Mouse (Mus musculus): ENCODE measurements around the gene Pla2g3.

Gene Pla2g3

DNA sequence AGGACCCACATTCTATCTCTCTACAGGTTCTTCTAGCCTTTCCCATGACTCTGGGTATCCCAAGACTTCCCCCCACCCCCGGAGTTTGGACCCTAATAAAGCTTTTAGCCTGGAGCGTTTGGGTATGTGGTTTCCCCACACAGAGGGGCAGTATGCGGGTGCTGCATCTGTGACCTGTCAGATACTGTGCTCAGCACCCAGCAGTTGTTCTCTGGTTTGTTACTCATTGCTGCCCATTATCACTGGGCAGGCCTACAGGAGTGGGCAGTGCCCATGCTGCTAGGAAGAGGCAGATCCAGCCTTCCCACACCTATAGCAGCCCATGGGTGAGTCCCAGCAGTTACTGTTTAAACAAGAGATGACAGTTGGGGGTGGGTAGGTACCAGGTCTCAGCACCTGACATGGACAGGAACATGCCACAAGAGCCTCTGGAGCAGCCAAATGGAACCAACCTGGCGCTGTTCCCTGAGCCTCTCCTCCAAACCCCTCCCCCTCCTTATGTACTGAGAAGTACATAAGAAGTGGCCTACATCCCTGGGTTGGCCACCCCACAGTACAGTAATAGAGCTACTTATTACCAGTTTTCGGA, 48.8 kb downstream of the Pla2g3 start:
- DNase-seq (ENCODE audit: low read depth, low spot score) = no peak

DNA sequence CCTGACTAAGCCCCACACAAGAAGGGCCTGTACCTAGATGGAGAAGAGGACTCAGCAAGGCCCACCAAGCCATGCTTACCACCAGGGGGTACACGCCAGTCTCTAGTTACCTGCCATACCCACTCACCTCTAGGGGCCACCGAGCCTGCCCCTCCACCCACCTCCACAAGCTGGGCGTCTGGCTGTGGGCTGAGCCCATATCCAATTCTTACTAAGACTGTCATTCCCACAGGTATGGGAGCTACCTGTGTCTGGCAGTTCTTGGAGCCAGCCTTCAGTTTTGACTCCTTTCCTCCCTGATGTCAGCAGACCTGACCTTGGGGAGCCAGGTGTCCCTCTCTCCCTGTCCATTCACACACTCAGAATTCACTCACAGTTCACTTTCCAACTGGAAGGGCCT, 49.6 kb downstream of the Pla2g3 start:
- DNase-seq (ENCODE audit: low read depth, low spot score) = no peak

DNA sequence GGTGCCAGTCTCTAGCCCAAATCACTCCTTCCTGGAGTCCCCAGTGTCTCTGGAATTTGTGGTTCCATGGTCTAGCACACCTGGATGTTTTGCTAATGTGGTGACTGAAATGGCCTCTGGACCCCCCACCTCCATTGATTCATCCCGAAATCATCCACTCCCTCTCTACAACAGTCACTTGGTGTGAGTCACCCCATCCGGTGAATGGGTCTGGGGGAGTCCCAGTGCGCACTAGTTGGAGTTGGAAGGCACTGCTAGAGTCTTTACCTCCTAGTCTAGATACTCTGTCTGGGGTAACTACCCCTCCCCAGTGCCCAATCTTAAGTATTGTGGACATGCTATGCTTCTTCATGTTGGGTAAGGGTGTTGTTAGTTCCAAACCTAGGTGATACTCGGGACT, 50.3 kb downstream of the Pla2g3 start:
- DNase-seq (ENCODE audit: low read depth, low spot score) = no peak

DNA sequence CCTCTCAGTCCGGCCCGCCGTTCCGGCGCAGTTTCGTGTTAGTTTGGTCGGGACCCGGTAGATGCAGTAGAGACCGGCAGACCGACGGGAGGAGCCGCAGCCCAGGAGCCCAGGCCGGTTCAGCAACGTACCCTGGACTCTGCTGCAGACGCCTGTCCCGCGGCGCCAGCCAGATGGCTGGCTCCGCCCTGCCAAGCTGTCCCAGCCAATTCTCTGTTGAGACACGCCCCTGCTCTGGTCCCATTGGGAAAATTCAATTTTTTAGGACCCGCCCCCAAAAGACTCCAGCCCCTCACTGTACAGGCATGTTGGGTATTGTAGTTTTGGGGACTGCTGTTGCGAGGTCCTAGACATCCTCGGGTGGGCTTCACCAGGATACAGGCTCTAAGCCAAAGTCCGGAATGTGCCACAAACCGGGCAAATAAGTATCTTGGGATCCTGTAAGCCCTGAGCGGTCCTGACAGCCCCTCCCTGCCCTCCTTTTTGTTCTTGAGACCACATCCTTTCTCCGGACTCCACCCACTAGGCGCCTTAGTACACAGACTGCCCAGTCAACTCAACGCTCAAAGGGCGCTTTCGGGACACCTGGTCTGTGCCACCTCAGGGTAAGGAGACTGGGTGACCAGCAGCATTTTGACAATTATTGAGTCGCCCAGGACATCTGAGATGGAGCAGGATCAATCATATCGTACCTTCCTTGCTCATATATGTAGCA, 51.2 kb downstream of the Pla2g3 start:
- DNase-seq (ENCODE audit: low read depth, low spot score) = peak; percentile 93

DNA sequence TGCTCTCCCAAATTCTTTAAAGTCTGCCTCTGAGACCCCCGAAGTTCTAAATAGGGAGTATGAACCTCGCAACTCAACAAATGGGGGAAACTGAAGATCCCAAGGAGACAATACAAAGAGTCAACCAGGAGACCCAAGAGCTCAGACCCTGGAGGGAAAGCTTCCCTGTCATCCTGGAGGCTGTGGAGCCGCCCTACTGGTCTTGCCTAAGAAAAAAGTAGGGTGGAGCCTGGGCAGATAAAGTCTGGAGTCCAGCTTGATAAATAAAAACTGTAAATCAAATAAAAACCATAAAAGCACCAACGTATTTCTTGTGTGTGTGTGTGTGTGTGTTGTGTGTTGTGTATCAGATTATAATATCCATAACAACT, 51.7 kb downstream of the Pla2g3 start:
- DNase-seq (ENCODE audit: low read depth, low spot score) = no peak

DNA sequence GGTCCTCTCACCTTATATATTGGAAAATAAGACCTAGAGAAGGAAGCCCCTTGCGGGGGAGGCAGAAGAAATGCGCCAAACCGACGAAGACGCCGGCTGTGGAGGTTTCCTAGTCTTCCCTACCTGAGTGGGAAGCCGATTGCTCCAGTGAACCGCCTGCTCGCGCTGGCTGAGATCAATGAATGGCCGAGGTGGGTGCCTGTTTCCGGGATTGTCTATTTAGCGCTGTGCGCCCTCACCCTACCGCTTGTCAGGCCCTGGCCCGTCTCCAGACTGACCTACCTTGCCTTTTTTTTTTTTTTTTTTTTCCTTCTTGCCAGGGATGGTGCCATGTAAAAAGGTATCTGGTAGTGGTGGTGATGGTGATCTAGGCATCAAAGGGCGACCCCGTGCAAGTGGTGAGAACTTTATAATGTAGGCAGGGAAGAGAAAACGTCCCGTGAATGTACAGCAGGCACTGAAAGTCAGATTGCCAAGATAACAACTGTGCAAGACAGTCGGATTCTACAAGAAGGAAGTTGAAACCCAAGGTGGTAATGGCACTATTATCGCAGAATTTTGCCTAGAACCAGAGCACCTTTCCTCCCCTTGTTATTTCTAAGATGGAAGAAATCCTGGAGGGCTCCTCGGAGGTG, 52.5 kb downstream of the Pla2g3 start, which contains the start of gene Smtn:
Gene Smtn, minus strand, starts transcription at position 162 of the 635 bp plus-strand sequence.
- no peak for DNase-seq (ENCODE audit: low read depth, low spot score)

DNA sequence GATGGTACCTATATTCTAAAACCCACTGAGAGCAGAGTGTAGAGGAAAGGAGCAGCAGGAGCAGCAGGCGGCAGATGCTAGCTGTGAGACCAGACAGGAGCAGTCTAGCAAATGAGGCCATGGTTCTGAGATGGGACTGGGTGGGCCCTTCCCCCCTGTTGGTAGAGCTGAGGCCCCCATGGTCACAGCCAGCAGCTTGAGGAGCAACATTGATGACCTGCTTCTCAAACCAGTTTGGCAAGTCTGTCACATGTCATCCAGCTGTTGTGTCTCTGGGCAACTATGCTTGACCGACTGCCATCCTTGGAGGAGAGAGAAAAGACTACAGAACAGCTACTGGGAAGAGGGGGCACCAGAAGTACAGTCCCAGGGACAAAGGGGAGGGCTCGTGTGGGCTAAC, 53.8 kb downstream of the Pla2g3 start:
- DNase-seq (ENCODE audit: low read depth, low spot score) = no peak

DNA sequence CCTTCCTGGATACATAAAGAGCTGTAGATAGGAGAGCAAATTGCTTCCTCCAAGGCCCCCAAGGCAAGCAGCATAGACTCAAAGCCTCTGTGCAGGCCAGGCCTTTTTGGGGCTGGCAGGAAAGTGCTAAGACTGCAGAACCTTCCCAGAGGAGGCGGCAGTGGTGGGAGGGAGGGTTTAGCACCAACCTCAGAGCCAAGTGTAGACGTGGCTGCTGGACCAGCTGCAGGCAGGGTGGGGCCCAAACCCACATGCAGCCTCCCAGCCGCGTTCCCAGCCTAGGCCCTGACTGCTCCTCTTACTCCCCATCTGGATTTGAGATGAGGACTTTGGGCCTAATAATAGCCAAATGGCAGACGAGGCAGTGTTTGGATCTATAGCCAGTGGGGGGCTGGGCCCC, 54.9 kb downstream of the Pla2g3 start:
- no peak for DNase-seq (ENCODE audit: low read depth, low spot score)

DNA sequence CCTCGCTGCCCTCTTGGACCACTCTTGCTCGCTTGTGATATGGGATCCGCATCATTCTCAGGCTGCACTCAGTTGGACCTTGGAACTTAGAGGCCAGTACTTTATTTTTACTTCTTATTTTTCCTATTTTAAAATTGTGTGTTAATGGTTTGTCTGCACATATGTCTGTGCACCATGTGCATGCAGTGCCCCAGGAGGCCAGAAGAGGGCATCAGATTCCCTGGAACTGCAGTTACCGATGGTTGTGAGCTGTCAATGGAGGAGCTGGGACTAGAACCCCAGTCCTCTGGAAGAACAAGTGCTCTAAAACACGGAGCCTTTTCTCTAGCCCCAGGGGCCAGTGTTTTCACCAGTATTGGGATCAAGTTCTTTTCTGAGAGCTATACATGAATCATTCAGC, 56.3 kb downstream of the Pla2g3 start:
- no peak for DNase-seq (ENCODE audit: low read depth, low spot score)

DNA sequence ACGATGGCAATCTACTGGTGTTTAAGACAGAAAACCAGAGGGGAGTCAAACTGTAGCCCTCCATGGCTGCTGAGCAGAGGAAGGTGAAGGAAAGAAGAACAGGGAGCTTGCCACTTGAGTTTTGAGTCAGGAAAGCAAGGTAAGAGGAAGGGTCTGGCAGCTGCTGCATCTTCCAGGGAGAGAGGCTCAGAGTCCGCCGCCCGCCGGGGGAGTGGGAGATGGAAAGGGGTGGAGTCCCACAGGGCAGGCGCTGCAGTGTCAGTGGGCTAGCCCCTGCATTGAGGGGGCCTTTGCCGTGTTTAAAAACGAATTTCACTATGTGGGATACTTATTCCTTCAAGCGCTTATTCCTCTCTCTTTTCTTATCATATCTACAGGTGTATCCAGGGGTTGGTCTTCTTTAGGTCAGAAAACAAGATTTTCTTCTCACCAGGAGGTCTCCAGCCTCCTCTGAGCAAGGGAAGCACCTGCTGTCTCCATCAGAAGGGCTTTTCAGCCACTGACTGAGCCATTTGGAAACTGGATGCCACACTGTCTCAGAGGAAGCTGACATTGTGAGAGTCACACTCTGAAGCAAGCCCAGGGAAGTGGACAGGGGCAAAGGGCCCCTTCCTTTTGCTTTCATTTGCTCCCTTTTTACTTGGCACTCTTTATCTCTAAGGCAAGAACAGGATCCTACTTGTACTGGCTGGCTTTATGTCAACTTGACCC, 57.6 kb downstream of the Pla2g3 start:
- DNase-seq (ENCODE audit: low read depth, low spot score) = no peak

DNA sequence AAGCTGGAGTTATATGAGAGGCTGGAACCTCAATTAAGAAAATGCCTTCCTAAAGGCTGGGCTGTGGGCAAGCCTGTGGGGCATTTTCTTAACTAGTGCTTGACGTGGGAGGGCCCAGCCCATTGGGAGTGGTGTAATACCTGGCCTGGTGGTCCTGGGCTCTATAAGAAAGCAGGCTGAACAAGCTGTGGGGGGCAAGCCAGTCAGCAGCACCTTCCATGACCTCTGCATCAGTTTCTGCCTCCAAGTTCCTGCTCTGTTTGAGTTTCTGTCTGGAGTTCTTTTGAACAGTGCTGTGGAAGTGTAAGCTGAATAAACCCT, 58.1 kb downstream of the Pla2g3 start:
- DNase-seq (ENCODE audit: low read depth, low spot score) = no peak

DNA sequence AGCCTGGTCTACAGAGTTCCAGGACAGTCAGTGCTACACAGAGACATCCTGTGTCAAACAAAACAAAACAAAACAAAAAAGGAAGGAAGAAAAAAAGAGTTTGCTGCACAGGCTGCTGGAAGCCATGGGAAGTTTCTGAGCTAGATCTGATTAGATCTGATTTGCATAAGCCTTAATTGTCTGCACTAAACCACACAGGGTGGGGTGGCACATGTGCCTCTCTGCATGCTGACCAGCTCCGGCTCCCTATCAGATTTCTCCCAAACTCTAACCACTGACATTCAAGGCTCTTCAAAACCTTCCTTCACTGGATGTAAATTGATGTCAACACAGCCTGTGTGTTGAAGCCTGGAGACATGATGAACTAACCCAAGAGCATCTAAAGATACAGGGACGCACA, 59.0 kb downstream of the Pla2g3 start:
- no peak for DNase-seq (ENCODE audit: low read depth, low spot score)

DNA sequence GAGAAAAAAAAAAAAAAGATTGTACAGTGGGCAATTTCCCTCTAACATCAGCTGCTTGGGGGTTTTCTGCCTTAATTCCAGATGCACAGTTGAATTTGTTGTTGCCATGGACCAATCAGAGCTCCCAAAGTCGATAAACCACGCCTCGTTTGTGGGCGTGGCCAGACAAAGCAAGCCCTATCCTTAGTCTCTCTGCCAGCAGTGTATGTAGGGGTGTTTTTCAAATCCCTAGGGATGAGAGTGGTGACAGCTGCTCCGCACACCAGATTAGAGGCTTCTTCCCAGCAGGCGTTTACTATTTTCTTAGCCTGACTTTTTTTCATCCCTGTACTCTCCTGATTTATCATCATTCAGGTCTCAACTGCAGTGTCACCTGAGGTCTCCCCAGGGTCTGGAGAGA, 59.9 kb downstream of the Pla2g3 start:
- DNase-seq (ENCODE audit: low read depth, low spot score) = no peak

DNA sequence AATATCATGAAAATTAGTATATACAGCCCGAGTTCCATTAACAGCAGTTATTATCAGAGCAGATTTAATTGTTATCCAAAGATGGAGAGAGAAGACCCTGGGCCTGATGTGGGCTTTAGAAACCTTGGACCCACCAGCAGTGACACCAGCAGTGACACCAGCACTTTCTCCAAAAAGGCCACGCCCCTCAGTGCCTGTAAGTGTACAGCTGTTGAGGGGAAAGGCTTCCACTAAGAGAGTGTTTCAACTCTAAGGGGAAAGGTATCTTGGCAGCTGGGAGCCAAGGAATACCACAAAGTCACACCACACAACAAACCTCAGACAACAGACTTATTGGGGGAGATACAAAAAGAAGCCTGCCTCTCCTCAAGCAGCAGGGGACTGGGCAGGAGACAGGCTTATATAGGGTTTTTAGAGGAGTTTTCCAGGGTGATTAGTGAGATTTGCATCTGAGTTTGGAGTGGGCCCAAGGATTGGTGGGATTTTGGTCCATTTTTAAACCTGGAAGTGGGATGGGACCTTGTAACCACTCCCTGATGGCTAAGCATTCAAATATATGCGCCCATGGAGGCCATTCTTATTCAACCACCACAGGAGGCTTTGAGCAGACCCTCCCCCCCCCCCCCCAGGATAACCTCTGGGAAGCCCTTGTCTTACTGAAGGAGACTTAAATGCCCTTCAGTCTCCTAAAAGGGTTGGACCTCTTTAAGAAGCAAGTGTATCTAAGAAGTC, 60.6 kb downstream of the Pla2g3 start:
- DNase-seq (ENCODE audit: low read depth, low spot score) = no peak

All from embryo, embryonic 11.5 days (tissue).